Mouse (Mus musculus): ENCODE data around the gene Capn11. TPM values are rescaled to one million over a fixed set of nuclear protein-coding genes. Genes with fewer than 3 reads are reported as not detected.

Gene Capn11
- total and polyA plus RNA-seq, 3 experiments: 0.03 TPM; not detected in 2

GRCm38 (mm10) chr17:45692159-45692558, 33.0 kb upstream of the Capn11 start:
- Histone ChIP-seq H3K9ac (ENCODE audit: control insufficient read depth, low read depth, low read length, poor library complexity, severe bottlenecking) (no peak overlapping the region), H3K27ac (ENCODE audit: control insufficient read depth, low read depth, low read length) (no peak overlapping the region)
- DNase-seq (ENCODE audit: low read depth, low spot score): no peak

GRCm38 (mm10) chr17:45690044-45690443, 30.9 kb upstream of the Capn11 start:
- H3K27ac ChIP-seq (ENCODE audit: control insufficient read depth, low read depth, low read length): no peak overlapping the region
- H3K36me3 ChIP-seq (ENCODE audit: control insufficient read depth in 1 of 2, insufficient read depth in 2 of 2, low read length in 2 of 2): peaks cover 0 to 7% of the 10 kb centered on the region in 2 experiments; a peak in 2 of 4 replicates
- TF ChIP-seq TAL1 (IDR thresholded peaks at IDR 0.05; ENCODE audit: low read length) (no peak), CHD1 (IDR thresholded peaks at IDR 0.05; ENCODE audit: low read depth, low read length) (no peak), MYC (IDR thresholded peaks at IDR 0.05; ENCODE audit: low read depth, low read length) (no peak), E2F4 (IDR thresholded peaks at IDR 0.05; ENCODE audit: borderline replicate concordance, low read depth, low read length) (no peak), ZC3H11A (IDR thresholded peaks at IDR 0.05; ENCODE audit: low read depth, low read length) (no peak), JUND (IDR thresholded peaks at IDR 0.05; ENCODE audit: low read depth, low read length) (no peak)
- H3K9me3 ChIP-seq (replicated peaks; ENCODE audit: insufficient read depth, low read length): no peaks in the 10 kb centered on the region
- no peak overlapping the region for H3K4me3 ChIP-seq (ENCODE audit: control insufficient read depth in 1 of 2, insufficient read depth in 1 of 2, low read depth in 2 of 2, low read length in 2 of 2)
- no peak overlapping the region for H3K9ac ChIP-seq (ENCODE audit: control insufficient read depth, low read depth, low read length, poor library complexity, severe bottlenecking)
- no peaks in the 10 kb centered on the region for H3K27me3 ChIP-seq (ENCODE audit: control insufficient read depth in 1 of 2, insufficient read depth in 2 of 2, low read length in 2 of 2)
- DNase-seq (ENCODE audit: low read depth, low spot score): no peak
- H3K4me1 ChIP-seq (ENCODE audit: control insufficient read depth in 1 of 2, insufficient read depth in 2 of 2, low read length in 2 of 2): peaks cover 3 to 19% of the 10 kb centered on the region in 2 experiments
- H3K79me2 ChIP-seq (ENCODE audit: control insufficient read depth, insufficient read depth, low read length, poor library complexity): peaks cover 31% of the 10 kb centered on the region

More at GRCm38 (mm10) chr17:45692159-45692558, 33.0 kb upstream of the Capn11 start:
- H3K4me3 ChIP-seq (ENCODE audit: control insufficient read depth in 1 of 2, insufficient read depth in 1 of 2, low read depth in 2 of 2, low read length in 2 of 2): no peak overlapping the region
- H3K4me1 ChIP-seq (ENCODE audit: control insufficient read depth in 1 of 2, insufficient read depth in 2 of 2, low read length in 2 of 2): peaks cover 6 to 24% of the 10 kb centered on the region in 2 experiments
- no peaks in the 10 kb centered on the region for H3K27me3 ChIP-seq (ENCODE audit: control insufficient read depth in 1 of 2, insufficient read depth in 2 of 2, low read length in 2 of 2)
- H3K9me3 ChIP-seq (replicated peaks; ENCODE audit: insufficient read depth, low read length): no peaks in the 10 kb centered on the region
- H3K79me2 ChIP-seq (ENCODE audit: control insufficient read depth, insufficient read depth, low read length, poor library complexity): peaks cover 15% of the 10 kb centered on the region
- peaks cover 0 to 16% of the 10 kb centered on the region in 2 experiments; a peak in 2 of 4 replicates for H3K36me3 ChIP-seq (ENCODE audit: control insufficient read depth in 1 of 2, insufficient read depth in 2 of 2, low read length in 2 of 2)
- TF ChIP-seq USF2 (IDR thresholded peaks at IDR 0.05; ENCODE audit: borderline replicate concordance in 1 of 2, insufficient read depth in 1 of 2, low read depth in 1 of 2, low read length in 2 of 2) (no peak), MEF2A (IDR thresholded peaks at IDR 0.05; ENCODE audit: extremely low read depth, insufficient replicate concordance, low read depth, low read length, poor library complexity, severe bottlenecking) (no peak), ZMIZ1 (IDR thresholded peaks at IDR 0.05; ENCODE audit: low read depth, low read length) (no peak), TBP (IDR thresholded peaks at IDR 0.05; ENCODE audit: low read depth, low read length) (no peak), BHLHE40 (IDR thresholded peaks at IDR 0.05; ENCODE audit: borderline replicate concordance, low read depth, low read length) (no peak), SMC3 (IDR thresholded peaks at IDR 0.05; ENCODE audit: low read depth, low read length) (no peak), ELF1 (IDR thresholded peaks at IDR 0.05; ENCODE audit: low read depth, low read length) (no peak), RAD21 (IDR thresholded peaks at IDR 0.05; ENCODE audit: low read depth, low read length) (no peak), POLR2AphosphoS2 (IDR thresholded peaks at IDR 0.05; ENCODE audit: low read length) (no peak), MXI1 (IDR thresholded peaks at IDR 0.05; ENCODE audit: low read depth, low read length) (no peak), EP300 (IDR thresholded peaks at IDR 0.05; ENCODE audit: low read depth in 1 of 2, low read length in 2 of 2) (no peak), TCF12 (IDR thresholded peaks at IDR 0.05; ENCODE audit: low read depth, low read length) (no peak), MYB (IDR thresholded peaks at IDR 0.05; ENCODE audit: low read depth, low read length) (no peak), GABPA (IDR thresholded peaks at IDR 0.05; ENCODE audit: low read depth, low read length) (no peak), GATA1 (IDR thresholded peaks at IDR 0.05; ENCODE audit: low read depth, low read length) (no peak), CHD1 (IDR thresholded peaks at IDR 0.05; ENCODE audit: low read depth, low read length) (no peak), MAZ (IDR thresholded peaks at IDR 0.05; ENCODE audit: low read depth, low read length) (no peak)
